Mouse (Mus musculus) MEL (cell line): ENCODE data around the gene Mss51. TPM values are rescaled to one million over a fixed set of nuclear protein-coding genes. Genes with fewer than 3 reads are reported as not detected.

Experiments used
- DNase-seq: peaks from one replicate; pipeline ENCODE4 v3.0.0; 2011; ENCODE audit warnings: low read depth, low spot score
- H3K27ac ChIP-seq: 2 replicates; pipeline ENCODE4 v1.5.1; 2012; ENCODE audit warnings: low read depth, mild to moderate bottlenecking, control low read depth, low read length, moderate library complexity; ENCODE audit not compliant: control insufficient read depth
- H3K27me3 ChIP-seq, 2 experiments: fragments of 150-350 bp in 1 of 2; sonication (generic) in 1 of 2; 2 replicates each; pipeline ENCODE4 v1.6.1; 2012; ENCODE audit warnings: low read length in 2 of 2, mild to moderate bottlenecking in 2 of 2, improper control_type of control experiment in 1 of 2, moderate library complexity in 1 of 2; ENCODE audit not compliant: insufficient read depth in 2 of 2, control insufficient read depth in 1 of 2
- H3K36me3 ChIP-seq, 2 experiments: 2 replicates each; pipeline ENCODE4 v1.6.1; 2012 to 2014; ENCODE audit warnings: low read length in 2 of 2, improper control_type of control experiment in 1 of 2, inconsistent platforms in 1 of 2, mild to moderate bottlenecking in 1 of 2; ENCODE audit not compliant: insufficient read depth in 2 of 2, control insufficient read depth in 1 of 2
- H3K4me1 ChIP-seq, 2 experiments: fragments of 150-350 bp in 1 of 2; sonication (generic) in 1 of 2; 2 replicates each; pipeline ENCODE4 v1.6.1; 2012; ENCODE audit warnings: low read length in 2 of 2, improper control_type of control experiment in 1 of 2, mild to moderate bottlenecking in 1 of 2; ENCODE audit not compliant: insufficient read depth in 2 of 2, control insufficient read depth in 1 of 2
- H3K4me3 ChIP-seq, 2 experiments: fragments of 150-350 bp in 1 of 2; sonication (generic) in 1 of 2; 2 replicates each; pipeline ENCODE4 v1.5.1; 2012; ENCODE audit warnings: low read depth in 2 of 2, low read length in 2 of 2, mild to moderate bottlenecking in 2 of 2, moderate library complexity in 2 of 2, control low read depth in 1 of 2, improper control_type of control experiment in 1 of 2; ENCODE audit not compliant: control insufficient read depth in 1 of 2, insufficient read depth in 1 of 2
- H3K79me2 ChIP-seq: 2 replicates; pipeline ENCODE4 v1.6.1; 2012; ENCODE audit warnings: mild to moderate bottlenecking, low read length, moderate library complexity; ENCODE audit not compliant: control insufficient read depth, poor library complexity, insufficient read depth
- H3K9ac ChIP-seq: 2 replicates; pipeline ENCODE4 v1.6.1; 2012; ENCODE audit warnings: low read depth, mild to moderate bottlenecking, control low read depth, low read length, moderate library complexity; ENCODE audit not compliant: control insufficient read depth, poor library complexity, severe bottlenecking
- H3K9me3 ChIP-seq: fragments of 150-350 bp; sonication (generic); replicated peaks from 2 replicates; pipeline ENCODE4 v1.6.1; 2012; ENCODE audit warnings: mild to moderate bottlenecking, low read length, improper control_type of control experiment, moderate library complexity; ENCODE audit not compliant: insufficient read depth
- BHLHE40 ChIP-seq: IDR thresholded peaks from 2 replicates; pipeline ENCODE4 v1.6.1; 2012; ENCODE audit warnings: low read depth, mild to moderate bottlenecking, inconsistent platforms, low read length, improper control_type of control experiment, borderline replicate concordance
- CHD1 ChIP-seq: IDR thresholded peaks from 2 replicates; pipeline ENCODE4 v1.6.1; 2012; ENCODE audit warnings: low read depth, mild to moderate bottlenecking, inconsistent platforms, low read length, improper control_type of control experiment
- EP300 ChIP-seq, 2 experiments: IDR thresholded peaks; 2 replicates each; pipeline ENCODE4 v1.6.1; 2011; ENCODE audit warnings: improper control_type of control experiment in 2 of 2, low read length in 2 of 2, low read depth in 1 of 2, mild to moderate bottlenecking in 1 of 2
- KAT2A ChIP-seq: conservative IDR thresholded peaks from 2 replicates; pipeline ENCODE4 v1.6.1; 2012; ENCODE audit warnings: low read depth, low read length, improper control_type of control experiment, inconsistent platforms
- MYC ChIP-seq: IDR thresholded peaks from 2 replicates; pipeline ENCODE4 v1.6.1; 2011; ENCODE audit warnings: low read depth, mild to moderate bottlenecking, low read length, improper control_type of control experiment, moderate library complexity
- NRF1 ChIP-seq: IDR thresholded peaks from 2 replicates; pipeline ENCODE4 v1.6.1; 2014; ENCODE audit warnings: low read depth, mild to moderate bottlenecking, inconsistent platforms, low read length, improper control_type of control experiment, moderate library complexity; ENCODE audit not compliant: poor library complexity, insufficient read depth, severe bottlenecking
- RCOR1 ChIP-seq: IDR thresholded peaks from 2 replicates; pipeline ENCODE4 v1.6.1; 2012; ENCODE audit warnings: low read depth, mild to moderate bottlenecking, inconsistent platforms, low read length, improper control_type of control experiment
- SIN3A ChIP-seq: IDR thresholded peaks from 2 replicates; pipeline ENCODE4 v1.6.1; 2012; ENCODE audit warnings: low read length, improper control_type of control experiment, inconsistent platforms
- USF1 ChIP-seq: IDR thresholded peaks from 2 replicates; pipeline ENCODE4 v1.6.1; 2014; ENCODE audit warnings: low read depth, mild to moderate bottlenecking, inconsistent platforms, low read length, improper control_type of control experiment, moderate library complexity
- USF2 ChIP-seq, 2 experiments: IDR thresholded peaks; 2 replicates each; pipeline ENCODE4 v1.6.1; 2011 to 2012; ENCODE audit warnings: improper control_type of control experiment in 2 of 2, low read length in 2 of 2, borderline replicate concordance in 1 of 2, inconsistent platforms in 1 of 2, low read depth in 1 of 2, mild to moderate bottlenecking in 1 of 2; ENCODE audit not compliant: insufficient read depth in 1 of 2
- polyA plus RNA-seq, 2 experiments: library from polyadenylated mRNA; stranded (reverse) in 1 of 2; unstranded in 1 of 2; fragments of >175 nt in 1 of 2; fragments of >200 nt in 1 of 2; gene quantifications; 2 replicates each; pipeline versions ENCODE4 v1.2.1 to v1.2.4; 2012; ENCODE audit warnings: low replicate concordance in 2 of 2, low read depth in 1 of 2; ENCODE audit not compliant: insufficient read length in 2 of 2, insufficient read depth in 1 of 2, missing spikeins in 1 of 2
- total RNA-seq: library from RNA; depleted of rRNA; stranded (reverse); fragments of 300-350 nt; gene quantifications from 2 replicates; pipeline ENCODE4 v1.2.3, GENCODE M21; 2012

Gene Mss51
- total and polyA plus RNA-seq, 3 experiments, result 0.62 to 1.1 TPM; not detected in 1

DNA sequence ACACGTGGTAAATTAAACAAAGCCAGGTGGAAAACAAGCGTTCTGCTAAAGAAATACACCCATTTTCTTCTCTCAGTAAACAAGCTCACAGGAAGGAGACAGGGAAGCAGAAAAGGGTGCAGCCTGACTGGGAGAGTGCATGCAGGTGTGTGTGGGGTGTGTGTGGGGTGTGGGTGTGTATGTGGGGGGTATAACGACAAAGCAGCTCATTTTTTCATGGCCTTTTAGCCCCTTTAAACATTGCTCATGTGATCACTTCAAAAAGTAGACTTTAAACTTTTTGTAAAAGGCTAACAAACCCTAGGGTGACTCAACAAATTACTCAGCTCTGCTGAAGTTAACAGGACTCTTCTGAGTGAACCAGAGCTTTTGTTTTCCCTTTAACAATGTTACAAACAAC, 18.3 kb downstream of the Mss51 start:
- 0 out of 4 replicates have a peak, but pooled peaks of 1 of the 2 experiments have one; percentile 4 for TF ChIP-seq USF2 (IDR thresholded peaks at IDR 0.05; ENCODE audit: borderline replicate concordance in 1 of 2, insufficient read depth in 1 of 2, low read depth in 1 of 2, low read length in 2 of 2)
- 0 out of 2 replicates have a peak, but pooled peaks have one; percentile 13 for TF ChIP-seq USF1
- no peak for TF ChIP-seq KAT2A
- no peaks in the 10 kb centered on the region for H3K9me3 ChIP-seq
- H3K36me3 ChIP-seq, result peaks cover 1 to 36% of the 10 kb centered on the region in 2 experiments
- H3K27ac ChIP-seq, result peak overlapping the region; percentile 99
- no peaks in the 10 kb centered on the region for H3K27me3 ChIP-seq
- peaks cover 15% of the 10 kb centered on the region for H3K79me2 ChIP-seq
- H3K9ac ChIP-seq, result peak overlapping the region; percentile 52
- no peak for DNase-seq
- H3K4me1 ChIP-seq, result peaks cover 15 to 20% of the 10 kb centered on the region in 2 experiments
- peak overlapping the region; percentile 59 to 81 for H3K4me3 ChIP-seq

DNA sequence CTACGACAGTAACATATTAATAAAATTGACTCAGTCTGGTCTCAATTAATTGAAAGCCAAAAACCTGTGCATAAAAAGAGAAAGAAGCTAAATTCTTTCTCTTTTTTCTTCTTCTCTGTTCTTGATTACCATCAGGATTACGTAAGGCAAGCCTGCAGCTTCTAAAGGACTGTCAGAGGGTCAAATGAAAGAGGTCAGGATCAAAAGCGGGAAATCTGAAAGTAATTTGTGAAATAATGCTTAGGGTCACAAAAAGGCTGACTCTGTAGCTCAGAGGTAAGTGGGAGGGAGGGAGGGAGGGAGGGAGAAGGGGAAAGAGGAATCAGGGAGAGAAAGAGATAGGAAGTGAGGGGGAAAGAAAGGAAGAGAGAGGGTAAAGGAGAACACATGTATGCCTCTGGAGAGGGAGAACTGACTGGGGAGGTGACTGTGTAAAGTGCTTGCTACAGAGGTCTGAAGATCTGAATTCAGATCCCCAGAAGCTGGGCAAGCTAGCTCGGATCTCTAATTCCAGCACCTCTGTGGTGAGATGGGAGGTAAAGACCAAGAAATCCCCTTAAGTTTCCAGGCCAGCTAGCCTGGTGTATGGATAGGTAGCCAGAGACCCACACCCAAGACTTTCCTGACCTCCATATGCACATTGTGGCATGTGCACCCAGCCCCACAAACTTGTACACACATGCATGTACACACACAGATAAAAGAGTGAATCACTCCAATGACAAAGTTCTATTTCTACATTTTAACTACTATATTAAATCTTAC, 19.3 kb downstream of the Mss51 start:
- Histone ChIP-seq H3K79me2 (peaks cover 15% of the 10 kb centered on the region), H3K9ac (no peak overlapping the region; the same call in 1 of the 2 replicates), H3K27ac (no peak overlapping the region)

GRCm38 (mm10) chr14:20460216-20460615, 36.5 kb downstream of the Mss51 start:
- Histone ChIP-seq H3K27me3 (no peaks in the 10 kb centered on the region), H3K9ac (no peak overlapping the region), H3K36me3 (peaks cover 0 to 24% of the 10 kb centered on the region in 2 experiments; a peak in 2 of 4 replicates), H3K79me2 (no peaks in the 10 kb centered on the region; the same call in 1 of the 2 replicates), H3K4me1 (no peaks in the 10 kb centered on the region), H3K4me3 (no peak overlapping the region), H3K27ac (no peak overlapping the region), H3K9me3 (no peaks in the 10 kb centered on the region)
- TF ChIP-seq CHD1 (no peak), MYC (no peak), USF2 (IDR thresholded peaks at IDR 0.05; ENCODE audit: borderline replicate concordance in 1 of 2, insufficient read depth in 1 of 2, low read depth in 1 of 2, low read length in 2 of 2) (no peak), BHLHE40 (no peak), SIN3A (no peak), NRF1 (no peak), EP300 (IDR thresholded peaks at IDR 0.05; ENCODE audit: low read depth in 1 of 2, low read length in 2 of 2) (no peak)
- no peak for DNase-seq

More for the DNA sequence above, 19.3 kb downstream of the Mss51 start:
- DNase-seq, result no peak
- Histone ChIP-seq H3K27me3 (no peaks in the 10 kb centered on the region), H3K4me3 (peak overlapping the region in 1 of 2 experiments; percentile 59; a peak in 1 of 4 replicates), H3K36me3 (peaks cover 3 to 29% of the 10 kb centered on the region in 2 experiments), H3K4me1 (peaks cover 14 to 20% of the 10 kb centered on the region in 2 experiments), H3K9me3 (no peaks in the 10 kb centered on the region)
- TF ChIP-seq RCOR1, result no peak
